Mouse (Mus musculus) spleen, adult 2 months (tissue): Measurements from ENCODE around the gene Rac3.

Experiments
- CTCF ChIP-seq: fragments of 200-500 bp; IDR thresholded peaks from 2 replicates; pipeline ENCODE4 v1.5.1; 2011; ENCODE audit warnings: mild to moderate bottlenecking, inconsistent platforms; ENCODE audit not compliant: insufficient read depth, insufficient read length, insufficient replicate concordance; ENCODE audit errors: extremely low read depth
- POLR2A ChIP-seq: fragments of 200-500 bp; IDR thresholded peaks from 2 replicates; pipeline ENCODE4 v1.6.1; 2011; ENCODE audit warnings: low read depth, low read length, inconsistent platforms

- no peak for TF ChIP-seq CTCF
- TF ChIP-seq POLR2A: no peak
These were observed 5.2 kb downstream of the Rac3 start for GRCm38 (mm10) chr11:120726243-120727168.
